Mouse (Mus musculus): ENCODE data around the gene Cdh9. TPM values are rescaled to one million over a fixed set of nuclear protein-coding genes. Genes with fewer than 3 reads are reported as not detected.

Gene Cdh9
- polyA plus RNA-seq (2014; fragmentation: Nextera tagmentation; extraction: Ambion mirVana), result 0.27 and 0.30 TPM in 2 replicates

GRCm38 (mm10) chr15:16728470-16729011 lies at the start of gene Cdh9:
Cdh9 (plus strand) TSS chr15:16728756.
- Histone ChIP-seq H3K4me3 (ENCODE audit: low read depth, low read length) (peak within 1 kb of the TSS; percentile 14), H3K27me3 (ENCODE audit: control insufficient read depth, insufficient read depth, low read length) (no peaks in the 10 kb centered on the region), H3K9me3 (ENCODE audit: control insufficient read depth, low read length) (no peaks in the 10 kb centered on the region), H3K27ac (ENCODE audit: low read depth, low read length) (no peak within 1 kb of the TSS), H3K4me1 (ENCODE audit: control insufficient read depth, insufficient read depth, low read length) (no peaks in the 10 kb centered on the region), H3K9ac (ENCODE audit: low read length) (peak within 1 kb of the TSS; percentile 55), H3K4me2 (peak within 1 kb of the TSS; percentile 45), H3K36me3 (ENCODE audit: control insufficient read depth, insufficient read depth, low read length) (no peaks in the 10 kb centered on the region)
- 6% methylated on average over 14 of the region's 14 CpGs for WGBS
- ATAC-seq (ENCODE audit: low FRiP score), result peak; percentile 57; the same call in 1 of the 2 replicates
- peak; percentile 84 for DNase-seq (ENCODE audit: low spot score, missing footprints)

GRCm38 (mm10) chr15:16679096-16679495 lies 49.5 kb upstream of the Cdh9 start:
- H3K4me1 ChIP-seq (ENCODE audit: control insufficient read depth, insufficient read depth, low read length), result no peaks in the 10 kb centered on the region
- no peak overlapping the region for H3K4me2 ChIP-seq
- no peaks in the 10 kb centered on the region for H3K9me3 ChIP-seq (ENCODE audit: control insufficient read depth, low read length)
- H3K27me3 ChIP-seq (ENCODE audit: control insufficient read depth, insufficient read depth, low read length), result no peaks in the 10 kb centered on the region
- peak; percentile 26 for DNase-seq (ENCODE audit: low spot score, missing footprints)
- WGBS, result 80% methylated on average over 5 of the region's 5 CpGs
- H3K9ac ChIP-seq (ENCODE audit: low read length), result no peak overlapping the region
- no peak for ATAC-seq (ENCODE audit: low FRiP score)
- no peaks in the 10 kb centered on the region for H3K36me3 ChIP-seq (ENCODE audit: control insufficient read depth, insufficient read depth, low read length)
- no peak overlapping the region for H3K4me3 ChIP-seq (ENCODE audit: low read depth, low read length)
- no peak overlapping the region for H3K27ac ChIP-seq (ENCODE audit: low read depth, low read length)

GRCm38 (mm10) chr15:16699821-16700220 lies 28.7 kb upstream of the Cdh9 start:
- H3K27ac ChIP-seq (ENCODE audit: low read depth, low read length), result no peak overlapping the region
- no peaks in the 10 kb centered on the region for H3K4me1 ChIP-seq (ENCODE audit: control insufficient read depth, insufficient read depth, low read length)
- H3K4me3 ChIP-seq (ENCODE audit: low read depth, low read length), result no peak overlapping the region
- no peak for ATAC-seq (ENCODE audit: low FRiP score)
- no peaks in the 10 kb centered on the region for H3K36me3 ChIP-seq (ENCODE audit: control insufficient read depth, insufficient read depth, low read length)
- no peak overlapping the region for H3K9ac ChIP-seq (ENCODE audit: low read length)
- no peak overlapping the region for H3K4me2 ChIP-seq
- no peaks in the 10 kb centered on the region for H3K27me3 ChIP-seq (ENCODE audit: control insufficient read depth, insufficient read depth, low read length)
- no peaks in the 10 kb centered on the region for H3K9me3 ChIP-seq (ENCODE audit: control insufficient read depth, low read length)
- no peak for DNase-seq (ENCODE audit: low spot score, missing footprints)
- 82% methylated on average over 3 of the region's 3 CpGs for WGBS

DNA sequence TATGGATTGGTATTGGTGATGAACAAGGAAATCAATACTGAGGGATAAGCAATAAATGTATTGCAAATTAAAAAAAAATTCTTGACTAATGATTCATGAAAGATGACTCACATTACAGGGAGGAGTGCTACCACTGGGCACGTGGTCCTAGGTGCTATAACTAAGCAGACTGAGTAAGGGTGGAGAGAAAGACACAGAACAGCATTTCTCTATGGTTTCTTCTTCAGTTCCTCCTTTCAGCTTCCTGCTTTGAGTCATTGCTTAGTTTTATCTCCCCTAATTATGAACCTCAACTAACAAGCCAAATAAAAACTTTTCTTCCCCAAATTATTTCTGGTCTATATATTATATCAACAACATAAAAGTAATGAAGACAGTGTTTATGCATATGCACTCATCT lies 26.2 kb upstream of the Cdh9 start:
- no peak for DNase-seq (ENCODE audit: low spot score, missing footprints)
- Histone ChIP-seq H3K4me1 (ENCODE audit: control insufficient read depth, insufficient read depth, low read length) (no peaks in the 10 kb centered on the region), H3K36me3 (ENCODE audit: control insufficient read depth, insufficient read depth, low read length) (no peaks in the 10 kb centered on the region), H3K9ac (ENCODE audit: low read length) (no peak overlapping the region), H3K4me2 (no peak overlapping the region), H3K9me3 (ENCODE audit: control insufficient read depth, low read length) (no peaks in the 10 kb centered on the region), H3K27me3 (ENCODE audit: control insufficient read depth, insufficient read depth, low read length) (no peaks in the 10 kb centered on the region), H3K4me3 (ENCODE audit: low read depth, low read length) (no peak overlapping the region), H3K27ac (ENCODE audit: low read depth, low read length) (no peak overlapping the region)
- 64% methylated on average over 1 of the region's 1 CpGs for WGBS
- ATAC-seq (ENCODE audit: low FRiP score), result no peak

GRCm38 (mm10) chr15:16739088-16739487 lies 10.5 kb downstream of the Cdh9 start:
- ATAC-seq (ENCODE audit: low FRiP score) (no peak), DNase-seq (ENCODE audit: low spot score, missing footprints) (no peak)
- Histone ChIP-seq H3K4me3 (ENCODE audit: low read depth, low read length) (no peak overlapping the region), H3K4me2 (no peak overlapping the region), H3K4me1 (ENCODE audit: control insufficient read depth, insufficient read depth, low read length) (no peaks in the 10 kb centered on the region), H3K27me3 (ENCODE audit: control insufficient read depth, insufficient read depth, low read length) (no peaks in the 10 kb centered on the region), H3K27ac (ENCODE audit: low read depth, low read length) (no peak overlapping the region), H3K9me3 (ENCODE audit: control insufficient read depth, low read length) (no peaks in the 10 kb centered on the region), H3K9ac (ENCODE audit: low read length) (no peak overlapping the region), H3K36me3 (ENCODE audit: control insufficient read depth, insufficient read depth, low read length) (no peaks in the 10 kb centered on the region)
- 74% methylated on average over 4 of the region's 4 CpGs for WGBS

DNA sequence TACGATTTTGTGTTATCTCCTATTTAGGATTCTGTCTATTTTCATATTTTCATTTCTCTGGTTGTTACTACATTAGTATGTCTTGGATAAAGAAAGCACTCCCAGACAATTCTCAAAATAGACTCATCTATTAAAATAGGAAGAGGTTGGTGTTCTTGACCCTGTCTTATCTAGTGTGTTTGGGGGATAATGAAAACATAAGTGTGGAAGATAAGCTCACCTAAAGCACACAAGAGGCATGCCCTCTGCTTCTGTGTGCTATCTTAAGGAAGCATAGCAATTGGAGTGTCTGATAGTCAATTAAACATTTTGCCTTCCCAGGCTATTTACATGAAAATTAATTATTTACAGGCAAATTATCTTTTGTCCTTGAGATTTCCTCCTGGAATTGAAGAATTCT lies 18.1 kb downstream of the Cdh9 start:
- Histone ChIP-seq H3K9me3 (ENCODE audit: control insufficient read depth, low read length) (no peaks in the 10 kb centered on the region), H3K4me3 (ENCODE audit: low read depth, low read length) (no peak overlapping the region), H3K4me2 (no peak overlapping the region), H3K27ac (ENCODE audit: low read depth, low read length) (no peak overlapping the region), H3K36me3 (ENCODE audit: control insufficient read depth, insufficient read depth, low read length) (no peaks in the 10 kb centered on the region), H3K27me3 (ENCODE audit: control insufficient read depth, insufficient read depth, low read length) (no peaks in the 10 kb centered on the region), H3K9ac (ENCODE audit: low read length) (no peak overlapping the region), H3K4me1 (ENCODE audit: control insufficient read depth, insufficient read depth, low read length) (no peaks in the 10 kb centered on the region)
- DNase-seq (ENCODE audit: low spot score, missing footprints) (no peak), ATAC-seq (ENCODE audit: low FRiP score) (no peak)
- 83% methylated on average over 1 of the region's 1 CpGs for WGBS

GRCm38 (mm10) chr15:16763252-16763651 lies 34.7 kb downstream of the Cdh9 start:
- 80% methylated on average over 3 of the region's 3 CpGs for WGBS
- Histone ChIP-seq H3K4me1 (ENCODE audit: control insufficient read depth, insufficient read depth, low read length) (no peaks in the 10 kb centered on the region), H3K9ac (ENCODE audit: low read length) (no peak overlapping the region), H3K36me3 (ENCODE audit: control insufficient read depth, insufficient read depth, low read length) (no peaks in the 10 kb centered on the region), H3K4me3 (ENCODE audit: low read depth, low read length) (no peak overlapping the region), H3K27me3 (ENCODE audit: control insufficient read depth, insufficient read depth, low read length) (no peaks in the 10 kb centered on the region), H3K27ac (ENCODE audit: low read depth, low read length) (no peak overlapping the region), H3K9me3 (ENCODE audit: control insufficient read depth, low read length) (no peaks in the 10 kb centered on the region), H3K4me2 (no peak overlapping the region)
- ATAC-seq (ENCODE audit: low FRiP score) (no peak), DNase-seq (ENCODE audit: low spot score, missing footprints) (no peak)

DNA sequence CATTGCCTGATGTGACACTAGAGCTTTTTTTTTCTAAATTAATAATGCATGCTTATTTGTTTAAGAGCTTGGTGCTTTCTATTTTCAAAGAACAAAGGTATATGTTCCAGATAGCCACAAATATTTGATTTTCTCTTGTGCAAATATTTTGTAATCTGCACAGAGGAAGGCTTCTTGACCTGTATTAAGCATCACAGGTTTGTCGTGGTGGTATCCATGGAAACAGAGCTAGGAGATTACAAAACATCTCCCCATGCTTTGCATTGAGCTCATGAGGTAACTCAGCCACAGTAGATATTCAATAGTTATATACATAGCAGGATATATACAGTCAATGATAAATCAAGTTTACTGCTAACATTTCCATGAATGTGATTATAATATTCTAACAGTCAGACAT lies 56.0 kb downstream of the Cdh9 start:
- WGBS, result 25% methylated on average over 1 of the region's 1 CpGs
- ATAC-seq (ENCODE audit: low FRiP score) (peak; percentile 82; the same call in 1 of the 2 replicates), DNase-seq (ENCODE audit: low spot score, missing footprints) (no peak)
- Histone ChIP-seq H3K27me3 (ENCODE audit: control insufficient read depth, insufficient read depth, low read length) (no peaks in the 10 kb centered on the region), H3K4me2 (no peak overlapping the region), H3K4me3 (ENCODE audit: low read depth, low read length) (no peak overlapping the region), H3K4me1 (ENCODE audit: control insufficient read depth, insufficient read depth, low read length) (no peaks in the 10 kb centered on the region), H3K36me3 (ENCODE audit: control insufficient read depth, insufficient read depth, low read length) (no peaks in the 10 kb centered on the region), H3K27ac (ENCODE audit: low read depth, low read length) (no peak overlapping the region), H3K9me3 (ENCODE audit: control insufficient read depth, low read length) (no peaks in the 10 kb centered on the region), H3K9ac (ENCODE audit: low read length) (no peak overlapping the region)

GRCm38 (mm10) chr15:16792857-16793256 lies 64.3 kb downstream of the Cdh9 start:
- no peak for DNase-seq (ENCODE audit: low spot score, missing footprints)
- WGBS, result 85% methylated on average over 3 of the region's 3 CpGs
- Histone ChIP-seq H3K4me1 (ENCODE audit: control insufficient read depth, insufficient read depth, low read length) (no peaks in the 10 kb centered on the region), H3K4me3 (ENCODE audit: low read depth, low read length) (no peak overlapping the region), H3K4me2 (no peak overlapping the region), H3K27ac (ENCODE audit: low read depth, low read length) (no peak overlapping the region), H3K36me3 (ENCODE audit: control insufficient read depth, insufficient read depth, low read length) (no peaks in the 10 kb centered on the region), H3K9ac (ENCODE audit: low read length) (no peak overlapping the region), H3K27me3 (ENCODE audit: control insufficient read depth, insufficient read depth, low read length) (no peaks in the 10 kb centered on the region), H3K9me3 (ENCODE audit: control insufficient read depth, low read length) (no peaks in the 10 kb centered on the region)
- no peak for ATAC-seq (ENCODE audit: low FRiP score)

Data from midbrain, embryonic 11.5 days (tissue).